ENCODE assay signal across 9 mouse cellular contexts in genomic region chr2:169790439-169791131, GRCm38 (mm10).
DNase-seq lines count a peak whose midpoint lies in the region; ATAC-seq lines count a peak whose summit lies in the region.
"Had no signal": no experiment of that assay in that cellular context is flagged by ENCODE, and none has a peak within 500 bp of the region (broad histone marks: within the 10 kb centered on the region; RNA-seq: fewer than 3 reads in every experiment).

No protein-coding gene starts in this region.

- H3K9me3 ChIP-seq in forebrain, embryonic 11.5 days (ENCODE audit: control insufficient read depth, low read length): no peaks in the 10 kb centered on the region
- H3K9me3 ChIP-seq in heart, embryonic 14.5 days (ENCODE audit: control insufficient read depth, low read length): no peaks in the 10 kb centered on the region
- no peaks in the 10 kb centered on the region for H3K9me3 ChIP-seq in kidney, embryonic 15.5 days (replicated peaks)
- H3K9me3 ChIP-seq in neural tube, embryonic 14.5 days (ENCODE audit: control insufficient read depth, low read length): no peaks in the 10 kb centered on the region

- H3K36me3 ChIP-seq in forebrain, embryonic 11.5 days (ENCODE audit: control insufficient read depth, insufficient read depth, low read length): no peaks in the 10 kb centered on the region
- no peaks in the 10 kb centered on the region for H3K36me3 ChIP-seq in heart, embryonic 14.5 days (ENCODE audit: control insufficient read depth, insufficient read depth, low read length)
- H3K36me3 ChIP-seq in kidney, embryonic 15.5 days: no peaks in the 10 kb centered on the region
- no peaks in the 10 kb centered on the region for H3K36me3 ChIP-seq in neural tube, embryonic 14.5 days (ENCODE audit: control insufficient read depth, insufficient read depth, low read length)

- peak; percentile 86 for ATAC-seq in forebrain, embryonic 11.5 days (replicated peaks; ENCODE audit: low FRiP score)
- peak; percentile 79 for ATAC-seq in heart, embryonic 14.5 days (ENCODE audit: insufficient number of reproducible peaks, insufficient read depth, low FRiP score, low read depth)
- peak; percentile 91 for ATAC-seq in kidney, embryonic 15.5 days (replicated peaks; ENCODE audit: low FRiP score)
- ATAC-seq in neural tube, embryonic 14.5 days (ENCODE audit: low read depth): peak; percentile 72; the same call in 1 of the 2 replicates

- DNase-seq in left cerebral cortex, adult 18-20 months (ENCODE audit: low spot score in 2 of 2): peak; percentile 5 to 12
- DNase-seq in left cerebral cortex, adult 11 months (ENCODE audit: low spot score): no peak
- DNase-seq in forebrain, embryonic 11.5 days (ENCODE audit: low spot score): peak; percentile 79
- peak; percentile 86 to 88 for DNase-seq in lung, adult 18-20 months
- DNase-seq in thymus, postnatal 25 days: peak; percentile 77

- no peak overlapping the region for H3K4me3 ChIP-seq in forebrain, embryonic 11.5 days (ENCODE audit: low read depth, low read length)
- peak overlapping the region; percentile 24 to 35 for H3K4me3 ChIP-seq in heart, embryonic 14.5 days (ENCODE audit: control insufficient read depth in 1 of 2, insufficient read depth in 1 of 2, low read depth in 1 of 2, low read length in 2 of 2)
- H3K4me3 ChIP-seq in kidney, embryonic 15.5 days (replicated peaks): peak overlapping the region; percentile 29
- peak overlapping the region; percentile 9; the same call in 1 of the 2 replicates for H3K4me3 ChIP-seq in neural tube, embryonic 14.5 days (ENCODE audit: low read depth, low read length)

- H3K27me3 ChIP-seq in forebrain, embryonic 11.5 days (ENCODE audit: control insufficient read depth, insufficient read depth, low read length): peaks cover 22% of the 10 kb centered on the region
- no peaks in the 10 kb centered on the region for H3K27me3 ChIP-seq in heart, embryonic 14.5 days (ENCODE audit: control insufficient read depth, insufficient read depth, low read length)
- no peaks in the 10 kb centered on the region for H3K27me3 ChIP-seq in kidney, embryonic 15.5 days
- H3K27me3 ChIP-seq in neural tube, embryonic 14.5 days (ENCODE audit: control insufficient read depth, insufficient read depth, low read length): no peaks in the 10 kb centered on the region

- no peak overlapping the region for H3K27ac ChIP-seq in forebrain, embryonic 11.5 days (ENCODE audit: low read depth, low read length)
- peak overlapping the region; percentile 67 to 68 for H3K27ac ChIP-seq in heart, embryonic 14.5 days (replicated peaks in 1 of 2; ENCODE audit: control insufficient read depth in 1 of 2, insufficient read depth in 1 of 2, low read depth in 2 of 2, low read length in 2 of 2)
- peak overlapping the region; percentile 91 for H3K27ac ChIP-seq in kidney, embryonic 15.5 days
- peak overlapping the region; percentile 66; the same call in 1 of the 2 replicates for H3K27ac ChIP-seq in neural tube, embryonic 14.5 days (ENCODE audit: low read depth, low read length)
- H3K27ac ChIP-seq: macrophage had no signal

- peaks cover 11% of the 10 kb centered on the region; the same call in 1 of the 2 replicates for H3K4me1 ChIP-seq in forebrain, embryonic 11.5 days (replicated peaks; ENCODE audit: control insufficient read depth, insufficient read depth, low read length)
- peaks cover 10 to 21% of the 10 kb centered on the region in 2 experiments for H3K4me1 ChIP-seq in heart, embryonic 14.5 days (ENCODE audit: control insufficient read depth in 2 of 2, insufficient read depth in 2 of 2, low read length in 2 of 2)
- H3K4me1 ChIP-seq in kidney, embryonic 15.5 days: peaks cover 57% of the 10 kb centered on the region
- peaks cover 31% of the 10 kb centered on the region for H3K4me1 ChIP-seq in neural tube, embryonic 14.5 days (ENCODE audit: control insufficient read depth, insufficient read depth, low read length)

- WGBS in forebrain, embryonic 11.5 days: 6% methylated on average over 12 of the region's 12 CpGs
- 6% methylated on average over 12 of the region's 12 CpGs for WGBS in heart, embryonic 14.5 days
- 2% methylated on average over 12 of the region's 12 CpGs for WGBS in kidney, embryonic 15.5 days
- under 1% methylated on average over 12 of the region's 12 CpGs for WGBS in neural tube, embryonic 14.5 days

- H3K4me2 ChIP-seq in forebrain, embryonic 11.5 days (ENCODE audit: low read depth, low read length, severe bottlenecking): peak overlapping the region; percentile 38
- peak overlapping the region; percentile 67 for H3K4me2 ChIP-seq in heart, embryonic 14.5 days (ENCODE audit: low read length)
- H3K4me2 ChIP-seq in kidney, embryonic 15.5 days: peak overlapping the region; percentile 59
- H3K4me2 ChIP-seq in neural tube, embryonic 14.5 days (ENCODE audit: low read depth, low read length): peak overlapping the region; percentile 44

- H3K9ac ChIP-seq in forebrain, embryonic 11.5 days (ENCODE audit: low read length): peak overlapping the region; percentile 43
- peak overlapping the region; percentile 62 for H3K9ac ChIP-seq in heart, embryonic 14.5 days (ENCODE audit: low read length)
- H3K9ac ChIP-seq in kidney, embryonic 15.5 days: no peak overlapping the region
- H3K9ac ChIP-seq in neural tube, embryonic 14.5 days (replicated peaks; ENCODE audit: low read depth, low read length): no peak overlapping the region

Comparison
In these comparisons a context has a peak if more than half of its experiments do, and no peak if none do; other contexts are left out.
1. H3K9ac ChIP-seq: peak in forebrain, embryonic 11.5 days (single experiment) and heart, embryonic 14.5 days (single experiment); none in kidney, embryonic 15.5 days (single experiment) and neural tube, embryonic 14.5 days (single experiment).
2. Peak in every context shown above with its lines, with median percentiles within 50 percentile points of each other: ATAC-seq and H3K4me2 ChIP-seq.